Mouse (Mus musculus) heart, adult 8-10 months (tissue): ENCODE measurements at regions not wholly inside any gene's neighbourhood (a gene's known extent, or its start where the extent isn't known, plus 50 kb on each side); places are given as distances from the start of the nearest gene placed in this dataset.

ENCODE experiments used
- DNase-seq: peaks from one replicate; pipeline ENCODE4 v3.0.0; 2022; ENCODE audit warnings: low spot score
- microRNA-seq: library from miRNA; unstranded; fragments of <30 nt; microRNA quantifications from one replicate; pipeline ENCODE4 v1.2.0, GENCODE M21; 2022

DNA sequence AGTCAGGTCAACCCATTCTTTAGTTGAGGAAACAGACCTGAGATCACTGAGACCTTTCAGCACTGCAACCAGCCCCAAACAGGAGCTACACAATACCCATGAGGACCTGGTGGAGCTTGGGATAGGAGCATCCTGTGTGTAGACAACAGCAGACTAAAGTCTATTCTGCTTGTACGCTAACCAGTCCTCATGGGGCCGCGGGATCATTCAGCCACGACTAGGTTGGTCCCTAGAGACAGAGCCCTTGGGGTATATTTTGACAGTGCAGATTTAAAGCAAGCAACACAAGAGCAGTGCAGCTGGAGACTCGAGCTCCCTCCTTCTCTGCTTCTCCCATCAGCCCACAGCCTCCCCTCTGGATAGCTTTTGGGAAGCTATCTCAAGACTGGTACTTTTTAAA, 51.7 kb upstream of the Ankrd34c start:
- no peak for DNase-seq

DNA sequence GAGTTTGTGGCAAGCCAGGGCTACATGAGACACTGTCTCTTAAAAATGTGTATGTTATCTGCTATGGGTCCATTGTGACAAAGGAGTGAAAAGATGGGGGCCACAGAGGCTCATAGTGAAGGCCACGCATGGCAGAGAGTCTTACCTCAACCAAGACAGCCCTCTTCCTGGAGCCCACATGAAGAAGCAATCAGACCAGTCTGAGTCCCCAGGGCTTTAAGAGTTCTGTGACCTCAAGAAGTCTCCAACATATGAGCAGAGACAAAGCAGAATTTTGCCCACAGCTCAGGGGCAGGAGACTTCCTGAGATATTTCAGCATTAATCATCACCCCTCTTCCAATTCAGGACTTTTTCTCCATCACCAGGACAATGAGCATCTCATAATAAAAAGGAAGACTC, 50.4 kb upstream of the Ankrd34c start:
- DNase-seq, result no peak

Small RNAs in the stretch of these regions (microRNA-seq; reads per million reads assigned to microRNA genes)
- gene Mir184, result 48.2 reads per million, percentile 49 among the genes with 10 or more reads in this experiment
